Mouse (Mus musculus) testis, adult 2 months (tissue): ENCODE measurements around the gene 3110021N24Rik.

Source experiments
- CTCF ChIP-seq: fragments of 200-500 bp; IDR thresholded peaks from 2 replicates; pipeline ENCODE4 v1.5.1; 2012; ENCODE audit warnings: low read depth, mild to moderate bottlenecking, inconsistent platforms, low read length, moderate library complexity; ENCODE audit not compliant: control insufficient read depth, insufficient read depth, insufficient replicate concordance
- POLR2A ChIP-seq: fragments of 200-500 bp; IDR thresholded peaks from 2 replicates; pipeline ENCODE4 v1.6.1; 2012; ENCODE audit warnings: low read depth, mild to moderate bottlenecking, inconsistent platforms, low read length, moderate library complexity; ENCODE audit not compliant: control insufficient read depth

DNA sequence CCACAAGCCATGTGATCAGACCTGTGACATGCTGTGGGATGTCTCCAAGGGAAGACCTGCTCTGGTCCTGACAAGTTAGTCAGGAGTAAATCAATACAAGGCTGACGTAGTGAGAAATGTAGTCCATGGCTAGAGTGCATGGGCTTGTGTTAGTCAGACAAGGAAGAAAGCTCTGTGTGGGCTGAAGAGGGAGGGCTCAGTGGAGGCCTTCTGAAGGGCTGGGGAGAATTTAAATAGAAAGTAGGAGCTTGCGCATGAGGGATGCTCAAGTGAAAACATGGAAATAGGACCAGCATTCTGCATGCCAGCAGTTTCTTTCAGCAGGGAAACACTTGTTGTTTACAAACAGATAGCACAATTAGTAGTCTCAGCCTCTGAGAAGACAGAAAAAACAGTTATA, 84.1 kb downstream of the 3110021N24Rik start:
- TF ChIP-seq CTCF (no peak), POLR2A (no peak)
